Mouse (Mus musculus): ENCODE data around the gene Rbmx. TPM values are rescaled to one million over a fixed set of nuclear protein-coding genes. Genes with fewer than 3 reads are reported as not detected.

Rbmx gene
- polyA plus RNA-seq, 1 experiment from 2014 or later, result 285 TPM

DNA sequence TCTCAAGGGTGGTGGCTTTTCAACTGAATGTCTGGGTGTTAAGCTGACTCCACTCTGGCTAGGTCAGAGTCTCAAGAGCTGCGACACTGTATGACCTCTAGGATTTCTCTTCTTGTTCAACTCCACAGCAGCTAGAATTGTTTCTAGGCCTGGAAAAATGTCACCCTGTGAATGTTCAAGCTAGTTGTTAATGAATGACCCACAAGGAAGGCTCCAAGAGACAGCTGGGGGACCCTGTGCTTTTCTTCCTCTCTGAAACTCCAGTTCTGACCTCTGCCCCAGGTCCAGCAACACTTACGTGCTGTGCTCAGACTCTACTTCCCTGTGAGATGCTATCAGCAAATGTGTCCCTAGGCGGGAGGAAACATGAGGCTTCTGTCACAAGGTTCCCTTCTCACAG is 14.3 kb downstream of the Rbmx start:
- no peak overlapping the region for H3K27ac ChIP-seq (ENCODE audit: low read depth, low read length)
- DNase-seq (ENCODE audit: low spot score), result no peak
- no peak for ATAC-seq (replicated peaks; ENCODE audit: low FRiP score)
- peaks cover 3% of the 10 kb centered on the region; the same call in 1 of the 2 replicates for H3K36me3 ChIP-seq (ENCODE audit: control insufficient read depth, insufficient read depth, low read length)
- no peak overlapping the region for H3K4me3 ChIP-seq (ENCODE audit: low read depth, low read length)
- no peaks in the 10 kb centered on the region for H3K9me3 ChIP-seq (ENCODE audit: control insufficient read depth, low read length)
- 90% methylated on average over 3 of the region's 3 CpGs for WGBS
- no peaks in the 10 kb centered on the region for H3K27me3 ChIP-seq (ENCODE audit: control insufficient read depth, insufficient read depth, low read length)
- no peaks in the 10 kb centered on the region for H3K4me1 ChIP-seq (replicated peaks; ENCODE audit: control insufficient read depth, insufficient read depth, low read length)
- no peak overlapping the region for H3K4me2 ChIP-seq (ENCODE audit: low read depth, low read length, severe bottlenecking)
- H3K9ac ChIP-seq (ENCODE audit: low read length), result no peak overlapping the region

DNA sequence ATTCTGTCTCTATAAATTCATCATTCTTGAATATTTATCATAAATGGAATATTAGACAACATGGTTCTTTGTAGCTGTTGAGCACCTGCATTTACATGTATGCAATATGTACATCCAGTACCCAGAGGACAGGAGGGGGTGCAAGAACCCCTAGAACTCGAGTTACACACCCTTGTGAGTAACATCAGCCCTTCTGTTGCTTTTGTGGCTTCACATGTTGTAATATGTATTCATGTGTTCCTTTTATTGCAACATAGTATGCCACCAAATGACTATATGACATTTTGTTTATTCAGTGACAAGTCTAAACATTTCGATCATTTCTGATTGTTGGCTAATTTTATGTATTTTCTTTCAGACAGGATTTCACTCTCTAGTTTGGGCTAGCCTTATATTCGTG is 15.7 kb downstream of the Rbmx start:
- Histone ChIP-seq H3K4me3 (ENCODE audit: low read depth, low read length) (no peak overlapping the region), H3K27ac (ENCODE audit: low read depth, low read length) (no peak overlapping the region), H3K4me1 (replicated peaks; ENCODE audit: control insufficient read depth, insufficient read depth, low read length) (no peaks in the 10 kb centered on the region), H3K36me3 (ENCODE audit: control insufficient read depth, insufficient read depth, low read length) (peaks cover 3% of the 10 kb centered on the region; the same call in 1 of the 2 replicates), H3K4me2 (ENCODE audit: low read depth, low read length, severe bottlenecking) (no peak overlapping the region), H3K9ac (ENCODE audit: low read length) (no peak overlapping the region), H3K27me3 (ENCODE audit: control insufficient read depth, insufficient read depth, low read length) (no peaks in the 10 kb centered on the region), H3K9me3 (ENCODE audit: control insufficient read depth, low read length) (no peaks in the 10 kb centered on the region)
- no peak for DNase-seq (ENCODE audit: low spot score)
- 80% methylated on average over 3 of the region's 3 CpGs for WGBS
- ATAC-seq (replicated peaks; ENCODE audit: low FRiP score), result no peak

DNA sequence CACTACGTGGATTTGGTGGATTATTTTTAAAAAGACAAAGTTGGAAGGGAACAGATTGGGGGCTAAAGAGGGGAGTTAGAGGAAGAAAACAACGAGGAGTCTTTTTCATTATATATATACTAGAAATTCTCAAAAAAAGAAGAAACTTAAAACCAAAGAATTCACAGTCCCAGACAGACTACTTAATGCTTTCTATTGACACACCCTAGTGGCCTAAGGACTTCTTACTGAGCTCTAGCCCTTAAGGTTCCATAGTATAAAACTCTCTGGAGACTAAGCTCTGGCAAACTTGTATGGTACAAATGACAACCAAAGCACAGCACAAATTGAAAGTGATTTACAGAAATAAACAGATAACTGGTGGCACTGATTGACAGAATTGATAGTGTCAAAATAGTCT is 18.8 kb downstream of the Rbmx start:
- no peaks in the 10 kb centered on the region for H3K27me3 ChIP-seq (ENCODE audit: control insufficient read depth, insufficient read depth, low read length)
- no peaks in the 10 kb centered on the region for H3K9me3 ChIP-seq (ENCODE audit: control insufficient read depth, low read length)
- DNase-seq (ENCODE audit: low spot score) (no peak), ATAC-seq (replicated peaks; ENCODE audit: low FRiP score) (no peak)
- H3K27ac ChIP-seq (ENCODE audit: low read depth, low read length), result no peak overlapping the region
- 81% methylated on average over 2 of the region's 2 CpGs for WGBS
- H3K36me3 ChIP-seq (ENCODE audit: control insufficient read depth, insufficient read depth, low read length), result peaks cover 3% of the 10 kb centered on the region; the same call in 1 of the 2 replicates
- no peak overlapping the region for H3K9ac ChIP-seq (ENCODE audit: low read length)
- no peak overlapping the region for H3K4me3 ChIP-seq (ENCODE audit: low read depth, low read length)
- no peaks in the 10 kb centered on the region for H3K4me1 ChIP-seq (replicated peaks; ENCODE audit: control insufficient read depth, insufficient read depth, low read length)
- no peak overlapping the region for H3K4me2 ChIP-seq (ENCODE audit: low read depth, low read length, severe bottlenecking)

DNA sequence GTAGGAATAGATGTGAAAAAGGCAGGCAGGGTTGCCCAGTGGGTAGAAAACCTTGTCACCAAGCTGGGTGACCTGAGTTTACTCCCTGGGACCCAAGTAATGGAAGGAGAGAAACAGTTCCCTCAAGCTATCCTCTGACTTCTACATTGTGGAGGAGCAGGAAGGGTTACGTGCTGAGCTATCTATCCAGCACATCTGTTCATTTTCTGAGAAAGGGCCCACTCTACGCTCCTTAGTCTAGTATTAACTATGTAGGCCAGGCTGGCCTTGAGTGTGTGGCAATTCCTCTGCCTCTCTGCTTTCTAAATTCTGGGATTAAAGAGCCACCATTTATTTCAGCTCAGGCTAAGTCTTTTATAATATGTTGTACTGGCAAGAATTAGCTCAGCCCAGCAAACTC is 19.3 kb downstream of the Rbmx start:
- no peak for DNase-seq (ENCODE audit: low spot score)
- Histone ChIP-seq H3K9ac (ENCODE audit: low read length) (no peak overlapping the region), H3K4me2 (ENCODE audit: low read depth, low read length, severe bottlenecking) (no peak overlapping the region), H3K27ac (ENCODE audit: low read depth, low read length) (no peak overlapping the region), H3K36me3 (ENCODE audit: control insufficient read depth, insufficient read depth, low read length) (peaks cover under 1% of the 10 kb centered on the region; the same call in 1 of the 2 replicates), H3K9me3 (ENCODE audit: control insufficient read depth, low read length) (no peaks in the 10 kb centered on the region), H3K4me1 (replicated peaks; ENCODE audit: control insufficient read depth, insufficient read depth, low read length) (no peaks in the 10 kb centered on the region), H3K27me3 (ENCODE audit: control insufficient read depth, insufficient read depth, low read length) (no peaks in the 10 kb centered on the region), H3K4me3 (ENCODE audit: low read depth, low read length) (no peak overlapping the region)
- 91% methylated on average over 2 of the region's 2 CpGs for WGBS
- ATAC-seq (replicated peaks; ENCODE audit: low FRiP score), result no peak

DNA sequence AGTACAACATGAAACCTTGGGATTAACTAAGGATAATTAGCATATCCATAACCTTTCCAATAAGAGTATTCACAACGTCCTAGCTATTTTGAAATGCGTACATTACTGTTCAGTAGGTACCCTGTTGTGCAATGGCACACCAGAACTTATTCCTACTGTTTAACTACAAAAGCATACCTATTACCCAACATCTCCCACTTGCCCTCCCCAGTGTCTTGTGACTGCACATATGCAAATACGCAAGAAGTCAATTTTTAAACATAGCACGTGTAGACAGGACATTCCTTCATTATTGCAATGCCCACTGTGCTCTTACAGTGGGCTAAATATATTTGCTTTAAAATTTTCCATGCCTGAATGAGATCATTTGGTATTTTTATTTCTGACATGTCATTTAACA is 19.9 kb downstream of the Rbmx start:
- H3K27ac ChIP-seq (ENCODE audit: low read depth, low read length), result no peak overlapping the region
- no peaks in the 10 kb centered on the region for H3K27me3 ChIP-seq (ENCODE audit: control insufficient read depth, insufficient read depth, low read length)
- no peak for ATAC-seq (replicated peaks; ENCODE audit: low FRiP score)
- H3K4me1 ChIP-seq (replicated peaks; ENCODE audit: control insufficient read depth, insufficient read depth, low read length), result no peaks in the 10 kb centered on the region
- H3K4me2 ChIP-seq (ENCODE audit: low read depth, low read length, severe bottlenecking), result no peak overlapping the region
- no peak overlapping the region for H3K9ac ChIP-seq (ENCODE audit: low read length)
- H3K36me3 ChIP-seq (ENCODE audit: control insufficient read depth, insufficient read depth, low read length), result no peaks in the 10 kb centered on the region
- 91% methylated on average over 4 of the region's 4 CpGs for WGBS
- no peak overlapping the region for H3K4me3 ChIP-seq (ENCODE audit: low read depth, low read length)
- no peak for DNase-seq (ENCODE audit: low spot score)
- no peaks in the 10 kb centered on the region for H3K9me3 ChIP-seq (ENCODE audit: control insufficient read depth, low read length)

DNA sequence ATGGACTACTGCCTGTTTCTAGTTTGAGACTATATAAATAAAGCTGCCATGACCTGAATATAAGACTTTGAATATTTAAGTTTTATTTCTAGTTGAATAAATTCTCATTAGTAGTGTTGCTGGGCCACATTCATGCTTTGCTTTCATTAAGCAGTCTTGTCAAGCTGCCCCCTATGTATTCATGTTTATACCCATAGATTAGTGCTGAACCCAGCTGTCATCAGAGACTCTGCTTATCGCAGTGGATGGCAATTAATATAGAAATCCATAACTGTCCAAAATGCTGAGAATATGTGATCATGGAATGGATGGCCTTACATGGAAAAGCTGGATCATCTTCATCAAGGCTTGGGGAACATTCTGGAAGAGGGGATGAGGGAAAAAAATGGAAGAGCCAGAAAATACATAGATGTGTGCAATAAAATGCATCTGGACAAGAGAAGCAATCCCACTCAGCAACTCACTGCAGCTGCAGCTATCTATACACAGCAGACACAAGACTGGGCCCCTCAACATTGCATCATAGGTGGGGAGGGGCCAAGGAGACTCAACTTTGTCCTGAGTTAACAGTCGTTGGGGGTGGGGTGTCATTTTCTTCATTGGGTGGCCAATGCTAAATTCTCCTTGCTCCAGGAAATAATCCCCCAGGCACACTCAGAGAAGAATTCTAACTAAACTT is 27.8 kb downstream of the Rbmx start:
- Histone ChIP-seq H3K9ac (ENCODE audit: low read length) (no peak overlapping the region), H3K27me3 (ENCODE audit: control insufficient read depth, insufficient read depth, low read length) (no peaks in the 10 kb centered on the region), H3K4me3 (ENCODE audit: low read depth, low read length) (no peak overlapping the region), H3K36me3 (ENCODE audit: control insufficient read depth, insufficient read depth, low read length) (no peaks in the 10 kb centered on the region), H3K4me1 (replicated peaks; ENCODE audit: control insufficient read depth, insufficient read depth, low read length) (no peaks in the 10 kb centered on the region), H3K27ac (ENCODE audit: low read depth, low read length) (no peak overlapping the region), H3K4me2 (ENCODE audit: low read depth, low read length, severe bottlenecking) (no peak overlapping the region), H3K9me3 (ENCODE audit: control insufficient read depth, low read length) (no peaks in the 10 kb centered on the region)
- ATAC-seq (replicated peaks; ENCODE audit: low FRiP score) (no peak), DNase-seq (ENCODE audit: low spot score) (no peak)
- 71% methylated on average over 2 of the region's 2 CpGs for WGBS

DNA sequence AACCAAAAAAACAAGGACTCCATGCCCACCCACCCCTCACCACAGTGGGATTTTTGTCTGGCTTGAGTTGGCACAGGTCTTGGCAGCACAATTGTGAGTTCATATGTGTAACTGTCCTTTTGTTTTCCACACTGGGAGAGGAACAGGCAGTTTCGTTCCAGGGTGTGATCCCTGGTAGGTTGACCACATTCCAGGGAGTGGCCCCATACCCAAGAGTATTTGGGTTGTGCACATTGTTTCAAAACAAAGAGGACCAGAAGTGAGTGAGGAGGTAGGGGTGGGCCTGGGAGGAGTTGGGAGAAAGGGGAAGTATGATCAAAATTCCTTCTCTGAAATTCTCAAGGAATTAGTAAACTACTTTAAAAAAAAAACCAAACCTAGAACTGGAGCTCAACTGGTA is 33.5 kb downstream of the Rbmx start:
- Histone ChIP-seq H3K4me2 (ENCODE audit: low read depth, low read length, severe bottlenecking) (no peak overlapping the region), H3K4me3 (ENCODE audit: low read depth, low read length) (no peak overlapping the region), H3K9ac (ENCODE audit: low read length) (no peak overlapping the region), H3K36me3 (ENCODE audit: control insufficient read depth, insufficient read depth, low read length) (no peaks in the 10 kb centered on the region), H3K27me3 (ENCODE audit: control insufficient read depth, insufficient read depth, low read length) (no peaks in the 10 kb centered on the region), H3K27ac (ENCODE audit: low read depth, low read length) (no peak overlapping the region), H3K9me3 (ENCODE audit: control insufficient read depth, low read length) (no peaks in the 10 kb centered on the region), H3K4me1 (replicated peaks; ENCODE audit: control insufficient read depth, insufficient read depth, low read length) (no peaks in the 10 kb centered on the region)
- DNase-seq (ENCODE audit: low spot score) (no peak), ATAC-seq (replicated peaks; ENCODE audit: low FRiP score) (no peak)
- 71% methylated on average over 1 of the region's 1 CpGs for WGBS

DNA sequence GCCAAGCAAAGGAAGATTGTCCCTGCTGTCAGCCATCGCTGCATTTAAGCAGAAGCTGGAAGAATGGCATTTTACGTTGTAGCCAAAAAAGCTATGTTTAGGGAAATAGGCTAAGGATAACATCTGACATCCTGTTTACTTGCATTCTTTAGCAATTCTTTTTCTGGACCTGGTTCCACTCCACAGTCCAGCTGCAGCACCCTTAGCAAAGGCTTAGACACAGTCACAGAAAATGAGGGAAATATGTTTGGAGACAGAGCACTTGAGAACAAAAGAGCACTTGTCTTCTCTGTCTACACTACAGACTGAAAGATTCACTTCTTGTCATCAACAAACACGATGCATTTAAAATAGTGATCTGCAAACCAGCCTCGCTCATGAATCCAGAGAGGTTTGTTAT is 53.6 kb downstream of the Rbmx start:
- H3K27ac ChIP-seq (ENCODE audit: low read depth, low read length), result no peak overlapping the region
- no peak overlapping the region for H3K4me2 ChIP-seq (ENCODE audit: low read depth, low read length, severe bottlenecking)
- H3K4me3 ChIP-seq (ENCODE audit: low read depth, low read length), result no peak overlapping the region
- no peak overlapping the region for H3K9ac ChIP-seq (ENCODE audit: low read length)
- DNase-seq (ENCODE audit: low spot score), result no peak
- WGBS, result 85% methylated on average over 4 of the region's 4 CpGs
- H3K27me3 ChIP-seq (ENCODE audit: control insufficient read depth, insufficient read depth, low read length), result no peaks in the 10 kb centered on the region
- no peaks in the 10 kb centered on the region for H3K36me3 ChIP-seq (ENCODE audit: control insufficient read depth, insufficient read depth, low read length)
- no peaks in the 10 kb centered on the region for H3K4me1 ChIP-seq (replicated peaks; ENCODE audit: control insufficient read depth, insufficient read depth, low read length)
- no peaks in the 10 kb centered on the region for H3K9me3 ChIP-seq (ENCODE audit: control insufficient read depth, low read length)
- ATAC-seq (replicated peaks; ENCODE audit: low FRiP score), result no peak

Data from forebrain, embryonic 11.5 days (tissue).